Mouse (Mus musculus) embryonic stem cell, embryonic (primary cell): ENCODE results near the gene Ugt1a10.

Source experiments
- CTCF ChIA-PET, 4 experiments: fragments of 300-600 bp in 2 of 4; fragments of 350-600 bp in 2 of 4; sonication (Branson Sonifier 250); formaldehyde crosslinking; loops; one replicate each; lab custom pipeline; 2022; ENCODE audit warnings: inconsistent platforms in 2 of 4; lab: Charles Lee
- POLR2A ChIA-PET, 4 experiments: fragments of 300-600 bp in 2 of 4; fragments of 350-600 bp in 2 of 4; sonication (Branson Sonifier 250); formaldehyde crosslinking; loops; one replicate each; lab custom pipeline; 2022; ENCODE audit warnings: antibody characterized with exemption in 4 of 4, inconsistent platforms in 1 of 4; lab: Charles Lee

Gene Ugt1a10

DNA sequence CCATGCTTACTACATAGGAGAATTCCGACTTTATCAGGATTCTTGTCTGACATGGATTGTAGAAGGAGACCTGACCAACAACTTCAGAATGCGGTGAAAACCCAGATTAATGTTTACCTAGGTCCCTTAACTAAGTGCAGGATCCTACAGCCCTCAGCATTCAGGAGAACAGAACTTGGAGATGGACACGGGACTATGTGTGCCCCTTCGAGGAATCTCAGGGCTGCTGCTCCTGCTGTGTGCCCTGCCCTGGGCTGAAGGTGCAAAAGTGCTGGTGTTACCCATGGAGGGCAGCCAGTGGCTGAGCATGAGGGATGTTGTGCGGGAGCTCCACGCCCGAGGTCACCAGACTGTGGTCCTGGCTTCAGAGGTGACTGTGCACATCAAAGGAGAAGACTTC lies 145.3 kb downstream of the Ugt1a10 start, which contains the start of gene Ugt1a2:
Gene Ugt1a2, plus strand, starts transcription at position 146 of the 400 bp plus-strand sequence.
- ChIA-PET CTCF (no interaction called here), POLR2A (no interaction called here)

DNA sequence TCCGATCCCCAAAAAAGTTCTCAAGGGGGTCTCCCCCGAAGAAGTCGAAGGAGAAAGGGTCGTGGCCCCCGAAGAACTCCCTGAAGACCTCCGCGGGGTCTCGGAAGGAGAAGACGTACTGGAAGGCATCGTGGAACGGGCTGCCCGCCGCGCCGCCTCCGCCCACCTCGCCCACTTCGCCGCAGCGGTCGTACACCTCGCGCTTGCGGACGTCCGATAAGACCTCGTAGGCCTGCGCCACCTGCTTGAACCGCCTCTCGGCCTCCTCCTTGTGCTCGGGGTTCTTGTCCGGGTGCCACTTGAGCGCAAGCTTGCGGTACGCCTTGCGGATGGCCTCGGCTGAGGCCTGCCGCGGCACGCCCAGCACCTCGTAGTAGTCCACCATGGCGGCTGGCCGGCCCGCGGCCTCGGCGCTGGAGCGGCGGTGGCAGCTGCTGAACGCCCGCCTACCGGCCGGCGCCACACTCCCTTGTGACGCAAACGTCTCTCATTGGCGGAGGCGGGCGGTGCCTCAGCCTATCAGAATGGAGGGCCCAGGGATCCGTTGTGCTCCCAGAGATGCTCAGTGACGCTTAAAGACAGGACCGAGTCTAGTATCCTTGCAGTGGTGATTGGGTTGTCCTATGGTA lies 150.2 kb downstream of the Ugt1a10 start, which contains the start of gene Dnajb3:
Gene Dnajb3, minus strand, starts transcription at position 489 of the 629 bp plus-strand sequence.
- CTCF ChIA-PET = no interaction called here
- POLR2A ChIA-PET = no interaction called here

DNA sequence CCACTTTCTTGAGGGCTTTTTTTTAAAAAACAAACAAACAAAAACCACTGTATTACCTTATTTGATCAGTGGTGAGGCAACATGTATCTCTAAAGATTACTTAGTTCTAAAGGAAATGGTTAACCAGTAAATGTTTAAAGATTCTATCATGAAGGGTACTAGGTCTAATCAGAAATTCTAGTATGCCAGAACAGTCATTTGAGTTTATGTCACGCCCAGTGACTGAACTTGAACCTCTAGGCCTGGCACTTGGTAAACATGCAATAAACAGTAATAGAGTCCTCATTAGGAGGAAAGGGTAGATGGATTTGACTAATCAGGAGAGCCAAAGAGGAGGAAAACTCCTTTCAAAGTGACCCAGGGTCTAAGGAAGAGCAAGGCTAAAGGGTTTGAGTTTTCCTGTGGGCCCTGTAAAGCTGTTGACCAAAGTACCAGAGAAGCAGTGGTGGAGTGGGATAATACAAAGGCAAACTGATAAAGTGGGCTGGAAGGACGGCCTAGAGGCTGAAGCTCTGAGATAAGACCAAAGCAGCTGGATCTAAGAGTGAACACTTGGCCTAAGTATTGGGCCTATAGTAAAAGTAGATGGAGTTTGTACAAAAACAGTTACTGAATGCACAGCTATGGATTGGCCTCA lies 151.8 kb downstream of the Ugt1a10 start:
- ChIA-PET CTCF (no interaction called here), POLR2A (no interaction called here)

DNA sequence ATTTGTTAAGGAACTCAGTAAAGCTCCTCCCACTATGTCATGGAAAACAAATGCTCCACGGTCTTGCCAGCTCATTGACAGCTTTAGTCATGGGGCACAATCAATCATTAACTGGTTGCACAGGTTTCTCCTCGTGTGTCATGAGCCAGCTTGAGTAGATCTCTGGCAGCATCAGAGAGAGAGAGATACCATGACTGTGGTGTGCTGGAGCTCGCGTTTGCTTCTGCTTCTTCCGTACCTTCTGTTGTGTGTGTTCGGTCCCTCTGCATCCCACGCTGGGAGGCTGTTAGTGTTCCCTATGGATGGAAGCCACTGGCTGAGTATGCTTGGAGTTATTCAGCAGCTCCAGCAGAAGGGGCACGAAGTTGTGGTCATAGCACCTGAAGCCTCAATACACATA lies 156.6 kb downstream of the Ugt1a10 start, which contains the start of gene Ugt1a1:
Gene Ugt1a1, plus strand, starts transcription at position 148 of the 400 bp plus-strand sequence.
- ChIA-PET CTCF (interaction anchor here in 2 of 4 experiments (1.6 to 2.5 kb wide), 2 partner anchors 74 kb away, joined by 4 to 12 read pairs; no protein-coding TSS in a partner anchor), POLR2A (interaction anchor here in 1 of 4 experiments (1.1 to 1.6 kb wide), 3 partner anchors 12 to 66 kb away, joined by 3 to 4 read pairs (median 4); no protein-coding TSS in a partner anchor)

DNA sequence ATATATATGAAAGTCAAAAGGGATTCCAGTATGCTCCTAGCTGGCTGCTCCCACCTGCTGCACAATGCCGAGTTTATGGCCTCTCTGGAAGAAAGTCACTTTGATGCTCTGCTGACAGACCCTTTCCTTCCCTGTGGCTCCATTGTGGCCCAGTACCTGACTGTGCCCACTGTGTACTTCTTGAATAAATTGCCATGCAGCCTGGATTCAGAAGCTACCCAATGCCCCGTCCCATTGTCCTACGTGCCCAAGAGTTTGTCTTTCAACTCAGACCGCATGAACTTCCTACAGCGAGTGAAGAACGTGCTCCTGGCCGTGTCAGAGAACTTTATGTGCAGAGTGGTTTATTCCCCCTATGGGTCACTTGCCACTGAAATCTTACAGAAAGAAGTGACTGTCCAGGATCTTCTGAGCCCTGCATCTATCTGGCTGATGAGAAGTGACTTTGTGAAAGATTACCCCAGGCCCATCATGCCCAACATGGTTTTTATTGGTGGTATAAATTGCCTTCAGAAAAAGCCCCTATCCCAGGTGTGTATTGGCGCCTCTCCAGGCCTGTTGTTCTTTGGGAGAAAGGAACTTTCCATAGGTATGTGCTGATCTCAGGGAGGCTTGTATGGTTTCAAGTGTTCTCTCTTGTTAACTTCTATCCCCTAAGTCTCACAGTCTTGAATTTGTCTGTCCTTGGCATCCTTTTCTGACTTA lies 157.3 kb downstream of the Ugt1a10 start:
- CTCF ChIA-PET = interaction anchor here in 3 of 4 experiments (1.0 to 2.5 kb wide), 4 partner anchors 73 to 77 kb away, joined by 4 to 12 read pairs (median 5); no protein-coding TSS in a partner anchor
- POLR2A ChIA-PET = interaction anchor here in 1 of 4 experiments (1.1 to 1.6 kb wide), 3 partner anchors 12 to 66 kb away, joined by 3 to 4 read pairs (median 4); no protein-coding TSS in a partner anchor

DNA sequence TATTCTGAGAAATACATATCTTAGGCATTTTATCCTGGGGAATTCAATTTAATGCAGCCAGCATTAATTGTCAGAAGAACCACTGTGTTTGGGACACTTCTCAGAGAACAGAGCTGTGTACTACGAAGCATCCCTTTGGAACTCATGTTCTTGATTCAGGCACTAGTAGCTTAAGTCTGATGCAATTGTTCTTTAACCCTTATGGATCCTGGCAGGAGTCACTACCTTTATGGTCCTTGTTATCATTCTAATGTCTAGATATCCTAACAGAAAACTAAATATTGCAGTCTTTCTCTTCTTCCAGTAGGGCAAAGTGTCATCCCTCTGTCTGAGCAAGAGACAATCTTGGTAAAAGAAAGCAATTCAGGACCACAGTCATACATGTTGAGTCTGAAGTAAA lies 157.9 kb downstream of the Ugt1a10 start:
- ChIA-PET CTCF (interaction anchor here in 3 of 4 experiments (0.6 to 2.5 kb wide), 4 partner anchors 73 to 1611 kb away, joined by 3 to 12 read pairs (median 5); no protein-coding TSS in a partner anchor), POLR2A (interaction anchor here in 1 of 4 experiments (1.6 kb wide), 1 partner anchor 11 kb away, joined by 3 read pairs; no protein-coding TSS in a partner anchor)

DNA sequence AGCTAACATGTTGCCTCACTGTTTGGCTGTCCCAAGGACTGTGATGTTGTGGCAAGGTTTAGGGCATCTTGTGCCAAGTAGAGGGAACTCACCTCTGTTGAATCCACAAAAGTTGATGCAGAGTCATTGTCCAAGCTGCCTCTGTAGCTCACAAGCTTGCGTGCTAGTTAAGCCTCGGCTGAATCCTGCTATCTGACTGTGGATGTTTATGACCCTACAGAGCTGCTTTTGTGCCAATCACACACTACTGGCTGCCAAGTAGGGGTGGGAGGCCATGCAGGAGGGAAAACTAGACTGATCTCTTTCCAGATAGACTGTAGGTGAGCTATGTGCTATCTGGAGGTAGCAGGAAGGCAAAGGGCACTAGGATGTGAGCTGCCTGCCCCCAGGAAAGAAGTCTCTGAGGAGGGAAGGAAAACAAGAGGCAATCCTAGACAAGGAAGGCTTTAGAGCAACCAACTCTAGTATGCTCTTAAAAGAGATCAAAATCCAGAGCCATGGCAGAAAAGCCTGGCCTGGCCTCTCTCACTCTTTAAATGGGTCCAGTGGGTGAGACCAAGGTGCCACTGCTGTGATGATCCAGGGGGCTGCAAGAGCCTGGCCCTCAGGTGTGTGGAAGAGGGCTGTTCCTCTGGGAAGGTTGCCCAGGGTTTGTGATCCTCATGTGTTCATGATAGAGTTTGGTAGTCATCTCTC lies 158.7 kb downstream of the Ugt1a10 start:
- ChIA-PET CTCF (interaction anchor here in 3 of 4 experiments (0.6 to 2.5 kb wide), 5 partner anchors 72 to 1610 kb away, joined by 3 to 12 read pairs (median 5); no protein-coding TSS in a partner anchor), POLR2A (no interaction called here)

DNA sequence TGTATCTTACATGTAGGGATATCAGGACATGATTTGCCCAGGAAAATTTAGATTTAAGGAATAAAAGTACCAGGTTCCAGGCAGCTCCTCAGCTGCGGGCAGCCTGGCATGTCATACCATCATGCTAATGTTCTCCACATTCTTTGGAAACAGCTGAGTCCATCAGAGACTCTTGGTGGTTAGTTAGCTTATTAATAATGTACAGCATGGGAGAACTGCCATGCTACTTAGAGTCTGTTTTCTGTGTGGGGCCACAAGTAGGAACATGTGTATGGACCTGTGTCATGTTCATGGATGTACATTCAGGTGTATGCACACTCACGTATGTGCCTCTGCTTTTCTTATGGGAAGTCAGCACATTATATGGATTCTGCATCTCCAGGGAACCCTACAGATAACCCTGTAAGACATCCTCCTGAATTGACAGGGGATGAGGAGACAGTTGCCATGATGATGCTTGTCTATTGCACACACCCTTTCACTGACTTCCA lies 159.3 kb downstream of the Ugt1a10 start:
- CTCF ChIA-PET = interaction anchor here in 1 of 4 experiments (0.6 kb wide), 1 partner anchor 73 kb away, joined by 3 read pairs; no protein-coding TSS in a partner anchor
- POLR2A ChIA-PET = no interaction called here

DNA sequence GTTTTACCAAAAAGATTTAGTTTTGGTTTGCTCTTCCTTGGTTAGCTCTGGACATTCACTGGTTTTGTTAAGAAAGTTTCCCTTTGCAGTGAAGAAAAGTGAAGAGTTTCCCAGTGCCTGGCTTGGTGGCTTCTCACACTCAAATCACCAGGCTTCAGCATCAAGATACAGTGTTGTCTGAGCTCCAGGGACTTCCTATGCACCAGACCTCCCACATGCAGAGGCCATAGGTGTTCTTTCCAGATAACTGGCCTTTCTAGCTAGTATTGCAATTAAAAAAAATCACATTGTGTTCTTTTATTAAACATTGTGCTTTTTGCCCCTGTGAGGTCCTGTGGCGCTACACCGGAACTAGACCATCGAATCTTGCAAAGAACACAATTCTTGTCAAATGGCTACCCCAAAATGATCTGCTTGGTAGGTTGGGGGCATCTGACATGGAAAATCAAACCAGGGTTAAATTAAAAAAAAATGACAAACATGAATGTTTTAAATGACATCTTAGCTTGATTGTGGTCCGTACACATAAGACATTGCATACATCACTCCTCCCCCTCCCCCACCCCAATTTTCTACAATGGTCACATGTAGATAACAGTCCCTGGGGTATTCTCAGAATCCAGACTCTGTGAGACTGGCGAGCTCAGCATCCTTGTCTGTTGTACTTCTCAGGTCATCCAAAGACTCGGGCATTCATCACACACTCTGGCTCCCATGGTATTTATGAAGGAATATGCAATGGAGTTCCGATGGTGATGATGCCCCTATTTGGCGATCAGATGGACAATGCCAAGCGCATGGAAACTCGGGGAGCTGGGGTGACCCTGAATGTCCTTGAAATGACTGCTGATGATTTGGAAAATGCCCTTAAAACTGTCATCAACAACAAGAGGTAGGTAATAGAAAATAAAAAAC lies 160.5 kb downstream of the Ugt1a10 start:
- ChIA-PET CTCF (no interaction called here), POLR2A (no interaction called here)

DNA sequence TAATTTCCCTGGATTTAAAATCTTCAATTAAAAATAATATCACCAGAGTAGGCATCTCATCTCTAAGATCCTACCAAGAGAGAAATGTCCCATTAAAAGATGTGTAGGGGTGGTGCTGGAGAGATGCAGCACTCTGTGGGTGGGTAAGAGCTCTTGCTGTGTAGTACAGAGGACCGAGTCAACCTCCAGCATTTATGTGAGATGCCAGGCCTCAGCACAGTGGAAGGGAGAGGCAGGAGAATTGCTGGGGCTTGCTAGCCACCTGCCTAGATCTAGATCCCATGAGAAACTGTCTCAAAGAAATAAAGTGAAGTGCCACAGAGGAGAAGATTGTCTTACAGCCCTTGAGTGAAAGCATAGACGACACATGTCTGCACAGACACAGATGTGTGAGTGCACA lies 161.4 kb downstream of the Ugt1a10 start:
- ChIA-PET CTCF (no interaction called here), POLR2A (no interaction called here)

DNA sequence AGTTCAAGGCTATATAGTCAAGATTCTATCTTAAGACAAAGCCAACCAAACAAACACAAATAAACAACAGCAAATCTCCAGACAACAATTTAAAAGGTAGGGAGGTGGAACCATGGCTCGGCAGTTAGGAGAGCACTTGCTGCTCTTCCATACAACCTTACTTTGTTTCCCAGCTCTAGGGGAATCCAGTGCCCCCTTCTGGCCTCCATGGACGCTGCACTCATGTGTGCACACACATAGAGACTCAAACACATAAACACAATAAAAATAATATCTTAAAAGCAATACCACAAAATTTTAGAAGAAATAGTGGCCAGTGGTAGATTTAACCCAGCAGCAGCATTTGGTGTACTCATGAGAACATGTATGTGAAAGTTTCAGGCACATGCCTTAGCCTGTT lies 162.0 kb downstream of the Ugt1a10 start:
- ChIA-PET POLR2A (no interaction called here), CTCF (interaction anchor here in 1 of 4 experiments (1.0 kb wide), 1 partner anchor 60 kb away, joined by 4 read pairs; the partner anchor contains the start of genes Hjurp and Trpm8)

DNA sequence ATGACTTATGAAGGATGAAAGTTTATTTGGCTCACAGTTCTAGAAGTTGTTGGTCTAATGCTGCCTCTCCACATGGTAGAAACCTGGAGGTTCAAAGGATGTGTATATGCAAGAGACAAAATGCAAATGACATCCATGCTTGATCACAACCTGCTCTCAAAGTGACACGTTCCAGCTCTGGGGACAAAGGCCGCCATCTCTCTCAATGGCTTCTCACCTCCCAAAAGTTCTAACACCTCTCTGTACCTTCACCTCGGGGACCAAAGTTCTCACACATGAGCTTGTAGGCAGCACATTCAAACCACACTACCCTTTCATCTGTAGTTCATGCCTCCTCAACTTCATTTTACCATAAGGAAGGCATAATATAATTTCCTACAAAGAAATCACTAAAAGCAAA lies 162.4 kb downstream of the Ugt1a10 start:
- ChIA-PET CTCF (interaction anchor here in 1 of 4 experiments (1.0 kb wide), 1 partner anchor 60 kb away, joined by 4 read pairs; the partner anchor contains the start of genes Hjurp and Trpm8), POLR2A (interaction anchor here in 1 of 4 experiments (0.6 kb wide), 1 partner anchor 70 kb away, joined by 8 read pairs; no protein-coding TSS in a partner anchor)

DNA sequence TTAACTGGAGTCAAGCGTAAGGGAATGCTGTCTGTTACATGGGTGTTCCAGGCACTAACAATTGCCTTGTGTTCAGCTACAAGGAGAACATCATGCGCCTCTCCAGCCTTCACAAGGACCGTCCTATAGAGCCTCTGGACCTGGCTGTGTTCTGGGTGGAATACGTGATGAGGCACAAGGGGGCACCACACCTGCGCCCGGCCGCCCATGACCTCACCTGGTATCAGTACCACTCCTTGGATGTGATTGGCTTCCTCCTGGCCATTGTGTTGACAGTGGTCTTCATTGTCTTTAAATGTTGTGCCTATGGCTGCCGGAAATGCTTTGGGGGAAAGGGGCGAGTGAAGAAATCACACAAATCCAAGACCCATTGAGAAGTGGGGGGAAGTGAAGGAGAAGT lies 162.9 kb downstream of the Ugt1a10 start:
- ChIA-PET POLR2A (interaction anchor here in 1 of 4 experiments (0.6 kb wide), 1 partner anchor 70 kb away, joined by 8 read pairs; no protein-coding TSS in a partner anchor), CTCF (interaction anchor here in 1 of 4 experiments (1.0 kb wide), 1 partner anchor 60 kb away, joined by 4 read pairs; the partner anchor contains the start of genes Hjurp and Trpm8)

DNA sequence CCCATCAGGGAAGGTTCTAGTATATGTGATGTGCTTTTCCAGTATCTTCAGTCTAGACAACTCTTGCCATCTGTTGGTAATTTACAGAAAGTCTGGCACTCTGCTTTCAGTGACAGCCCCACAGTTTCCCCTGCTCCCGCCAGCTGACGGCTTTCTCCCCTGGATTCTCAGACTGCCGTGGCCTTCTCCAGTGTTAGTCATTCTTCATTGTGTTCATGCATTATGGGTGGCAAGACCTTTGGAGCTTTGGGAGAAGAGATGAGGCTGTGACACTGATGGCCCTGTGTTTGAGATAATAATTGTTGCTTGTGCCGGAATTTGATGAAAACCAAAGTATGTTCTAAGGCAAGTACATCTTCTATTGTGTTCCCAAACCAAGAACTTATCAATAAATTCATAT lies 163.4 kb downstream of the Ugt1a10 start:
- ChIA-PET CTCF (interaction anchor here in 2 of 4 experiments (1.1 to 1.3 kb wide), 2 partner anchors 11 to 71 kb away, joined by 3 read pairs; no protein-coding TSS in a partner anchor), POLR2A (interaction anchor here in 1 of 4 experiments (1.4 kb wide), 1 partner anchor 34 kb away, joined by 3 read pairs; no protein-coding TSS in a partner anchor)

DNA sequence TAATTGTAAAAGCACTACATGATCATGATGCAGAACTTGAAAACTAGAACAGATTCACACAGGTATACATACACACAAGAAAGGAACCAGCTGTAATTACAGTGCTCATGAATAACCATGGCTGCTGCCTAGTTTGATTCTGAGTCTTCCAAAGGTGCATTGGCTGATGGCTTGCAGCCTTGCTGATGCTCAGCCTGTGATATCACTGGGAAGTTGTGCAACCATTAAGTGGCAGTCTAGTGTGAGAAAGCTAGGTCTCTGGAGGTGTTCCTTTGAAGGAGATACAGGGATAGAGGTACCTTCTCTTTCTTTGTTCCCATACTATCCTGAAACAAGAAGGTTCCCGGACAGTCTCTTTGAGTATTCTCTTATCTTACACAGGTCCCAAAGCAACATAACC lies 163.9 kb downstream of the Ugt1a10 start:
- POLR2A ChIA-PET = interaction anchor here in 1 of 4 experiments (1.0 to 1.9 kb wide), 3 partner anchors 15 to 47 kb away, joined by 3 to 9 read pairs (median 4); no protein-coding TSS in a partner anchor

DNA sequence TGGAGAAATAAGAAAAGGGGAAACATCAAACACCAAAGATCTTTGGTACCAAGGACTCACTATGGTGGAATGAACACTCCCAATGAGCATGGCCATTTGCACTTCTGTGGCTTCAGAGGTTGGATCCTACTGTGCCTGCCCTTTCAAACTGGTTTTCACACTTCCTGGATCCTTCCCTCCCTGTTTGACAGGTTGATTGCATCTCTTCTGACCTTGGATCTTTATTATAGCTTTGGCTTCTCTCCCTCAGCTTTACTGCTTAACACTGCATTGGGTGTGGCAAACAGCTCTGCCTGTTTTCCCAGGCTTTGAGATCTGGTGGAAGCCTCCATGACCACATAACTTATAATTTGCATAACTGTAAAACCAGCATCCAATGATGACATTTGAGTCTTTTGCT lies 165.1 kb downstream of the Ugt1a10 start:
- POLR2A ChIA-PET = interaction anchor here in 2 of 4 experiments (0.7 to 1.9 kb wide), 7 partner anchors 11 to 906 kb away, joined by 3 to 9 read pairs (median 4); partner anchors contain the start of genes Hjurp (in 1 of the 2) and Trpm8 (in 1 of the 2)
- CTCF ChIA-PET = interaction anchor here in 2 of 4 experiments (1.0 to 2.4 kb wide), 3 partner anchors 64 to 70 kb away, joined by 3 to 7 read pairs (median 4); no protein-coding TSS in a partner anchor

More for the DNA sequence above, 163.9 kb downstream of the Ugt1a10 start:
- CTCF ChIA-PET = interaction anchor here in 2 of 4 experiments (1.1 to 2.4 kb wide), 3 partner anchors 10 to 71 kb away, joined by 3 to 7 read pairs (median 4); no protein-coding TSS in a partner anchor
